Mouse (Mus musculus) gastrocnemius, adult 18-20 months (tissue): ENCODE data around the gene Prr23a1. TPM values are rescaled to one million over a fixed set of nuclear protein-coding genes. Genes with fewer than 3 reads are reported as not detected.
"Not testable (repeated sequence)": the region's sequence is repeated elsewhere in the genome, so short reads cannot be mapped to it uniquely, and the experiment has no call there.

Experiments
- DNase-seq: peaks from one replicate; pipeline ENCODE4 v3.0.0; 2021; ENCODE audit warnings: low spot score
- long read RNA-seq, 2 experiments: library from polyadenylated mRNA; stranded (forward); transcript quantifications; one replicate each; pipeline ENCODE4 v2.0.0; 2021
- total RNA-seq, 2 experiments: library from RNA; stranded (reverse); gene quantifications; 2 replicates each; pipeline ENCODE4 v1.2.3; 2021

The Prr23a1 gene
- not detected for total RNA-seq
- long read RNA-seq, experiment 1 = 0 reads
- long read RNA-seq, experiment 2 = 0 reads

- DNase-seq = no peak
These were observed at the start of gene Prr23a1 for GRCm38 (mm10) chr9:98842117-98842516. Gene Prr23a1, plus strand, starts transcription at chr9:98842503.

- DNase-seq = no peak
These were observed 43.3 kb upstream of the Prr23a1 start for GRCm38 (mm10) chr9:98799021-98799420.

GRCm38 (mm10) chr9:98803971-98804370 lies 38.3 kb upstream of the Prr23a1 start:
- DNase-seq = no peak

- DNase-seq = no peak
These were observed 36.8 kb upstream of the Prr23a1 start for GRCm38 (mm10) chr9:98805511-98805910.

GRCm38 (mm10) chr9:98805934-98806333 lies 36.4 kb upstream of the Prr23a1 start:
- no peak for DNase-seq

- DNase-seq = no peak
These were observed 34.7 kb upstream of the Prr23a1 start for GRCm38 (mm10) chr9:98807631-98808030.

GRCm38 (mm10) chr9:98809526-98809925 lies 32.8 kb upstream of the Prr23a1 start:
- not testable (repeated sequence) for DNase-seq

- no peak for DNase-seq
These were observed 26.2 kb upstream of the Prr23a1 start for GRCm38 (mm10) chr9:98816066-98816465.

- no peak for DNase-seq
These were observed 24.7 kb upstream of the Prr23a1 start for GRCm38 (mm10) chr9:98817592-98817991.

- no peak for DNase-seq
These were observed 23.3 kb upstream of the Prr23a1 start for GRCm38 (mm10) chr9:98818971-98819370.

GRCm38 (mm10) chr9:98819481-98819880 lies 22.8 kb upstream of the Prr23a1 start:
- no peak for DNase-seq

GRCm38 (mm10) chr9:98820461-98820860 lies 21.8 kb upstream of the Prr23a1 start:
- DNase-seq = no peak

- DNase-seq = no peak
These were observed 21.2 kb upstream of the Prr23a1 start for GRCm38 (mm10) chr9:98821067-98821466.

GRCm38 (mm10) chr9:98823805-98824204 lies 18.5 kb upstream of the Prr23a1 start:
- no peak for DNase-seq

- no peak for DNase-seq
These were observed 12.8 kb upstream of the Prr23a1 start for GRCm38 (mm10) chr9:98829508-98829907.

GRCm38 (mm10) chr9:98837537-98838074 lies 4.7 kb upstream of the Prr23a1 start:
- DNase-seq = no peak

- no peak for DNase-seq
These were observed 13.9 kb downstream of the Prr23a1 start, which contains the start of gene Prr23a2 for GRCm38 (mm10) chr9:98856210-98856609. Gene Prr23a2, plus strand, starts transcription at chr9:98856494.

GRCm38 (mm10) chr9:98863463-98863862 lies 21.2 kb downstream of the Prr23a1 start:
- DNase-seq = no peak

GRCm38 (mm10) chr9:98864571-98864970 lies 22.3 kb downstream of the Prr23a1 start, which contains the start of gene Prr23a3:
Gene Prr23a3, plus strand, starts transcription at chr9:98864767.
- no peak for DNase-seq
